Mouse (Mus musculus) midbrain, embryonic 11.5 days (tissue): Measurements from ENCODE around the gene Ier2. TPM values are rescaled to one million over a fixed set of nuclear protein-coding genes. Genes with fewer than 3 reads are reported as not detected.

Source experiments
- ATAC-seq: fragments of 200-750 bp; cut with Nextera tagmentation; 2 replicates; pipeline ENCODE4 v1.8.0; 2017; ENCODE audit warnings: moderate TSS enrichment, moderate library complexity; ENCODE audit not compliant: low FRiP score
- DNase-seq: peaks from one replicate; pipeline ENCODE4 v3.0.0; 2015; ENCODE audit warnings: low spot score; ENCODE audit errors: missing footprints
- H3K27ac ChIP-seq: fragments of 300-500 bp; sonication (generic); 2 replicates; pipeline ENCODE4 v1.5.1; 2014; ENCODE audit warnings: low read depth, low read length
- H3K27me3 ChIP-seq: fragments of 300-500 bp; sonication (generic); 2 replicates; pipeline ENCODE4 v1.6.1; 2014; ENCODE audit warnings: mild to moderate bottlenecking, low read length, moderate library complexity, mixed read lengths; ENCODE audit not compliant: control insufficient read depth, insufficient read depth
- H3K36me3 ChIP-seq: fragments of 300-500 bp; sonication (generic); 2 replicates; pipeline ENCODE4 v1.6.1; 2014; ENCODE audit warnings: mild to moderate bottlenecking, low read length, moderate library complexity, mixed read lengths; ENCODE audit not compliant: control insufficient read depth, insufficient read depth
- H3K4me1 ChIP-seq: fragments of 300-500 bp; sonication (generic); 2 replicates; pipeline ENCODE4 v1.6.1; 2014; ENCODE audit warnings: low read length; ENCODE audit not compliant: control insufficient read depth, insufficient read depth
- H3K4me2 ChIP-seq: fragments of 300-500 bp; sonication (generic); 2 replicates; pipeline ENCODE4 v1.6.1; 2014; ENCODE audit warnings: mild to moderate bottlenecking, moderate library complexity
- H3K4me3 ChIP-seq: fragments of 300-500 bp; sonication (generic); 2 replicates; pipeline ENCODE4 v1.5.1; 2014; ENCODE audit warnings: low read depth, low read length
- H3K9ac ChIP-seq: fragments of 300-500 bp; sonication (generic); 2 replicates; pipeline ENCODE4 v1.6.1; 2014; ENCODE audit warnings: low read length
- H3K9me3 ChIP-seq: fragments of 300-500 bp; sonication (generic); 2 replicates; pipeline ENCODE4 v1.6.1; 2016; ENCODE audit warnings: low read length; ENCODE audit not compliant: control insufficient read depth
- WGBS: fragments of 180-500 bp; shearing (Covaris S2); extraction: QIAGEN DNeasy Blood & Tissue Kit; methylation state at CpG from one replicate; pipeline ENCODE4 v1.1.7; 2014; 5-methylcytosine and 5-hydroxymethylcytosine counted together
- polyA plus RNA-seq: library from polyadenylated mRNA; unstranded; fragments of >200 nt; fragmentation: Nextera tagmentation; extraction: Ambion mirVana; gene quantifications from 2 replicates; pipeline ENCODE4 v1.2.1, GENCODE M21; 2014

The Ier2 gene
- polyA plus RNA-seq, 1 experiment from 2014 or later, result 52.9 TPM

DNA sequence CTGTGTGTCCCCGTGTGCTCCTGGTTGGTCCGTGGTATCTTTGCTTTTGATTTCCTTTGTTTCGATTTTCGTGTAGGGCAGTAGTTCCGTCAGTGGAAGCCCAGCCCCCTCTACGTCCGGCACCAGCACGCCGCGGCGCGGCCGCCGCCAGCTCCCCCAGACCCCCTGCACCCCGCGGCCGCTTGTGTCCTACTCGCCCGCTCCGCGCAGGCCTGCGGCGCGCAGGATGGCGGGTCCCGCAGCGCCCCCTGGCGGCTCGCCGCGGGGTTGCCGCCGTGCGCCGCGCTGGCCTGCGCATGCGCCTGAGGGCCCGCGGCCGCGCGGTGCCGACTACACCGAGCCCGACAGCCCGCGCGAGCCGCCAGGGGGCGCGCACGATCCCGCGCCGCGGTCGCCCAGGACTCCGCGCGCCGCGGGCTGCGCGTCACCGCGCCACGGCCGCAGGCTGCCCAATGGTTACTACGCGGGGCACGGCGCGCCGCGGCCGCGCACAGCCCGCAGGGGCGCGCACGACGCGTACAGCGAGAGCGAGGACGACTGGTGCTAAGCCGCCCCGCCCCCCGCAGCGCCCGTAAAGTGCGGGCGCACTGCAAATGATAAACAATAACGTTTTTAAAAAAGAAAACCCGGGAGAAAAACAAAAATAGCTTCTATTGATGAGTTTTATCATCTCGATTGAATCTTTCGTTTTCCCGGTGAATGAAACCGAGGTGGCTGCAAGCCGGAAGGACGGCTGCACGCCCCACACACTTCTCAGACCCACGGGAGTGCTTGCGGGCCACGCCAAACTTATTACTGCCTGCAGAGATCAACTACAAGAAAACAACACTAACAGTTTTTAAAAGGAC lies 23.3 kb downstream of the Ier2 start:
- peaks cover 23% of the 10 kb centered on the region for H3K4me1 ChIP-seq
- peak overlapping the region; percentile 60 for H3K4me3 ChIP-seq
- H3K9me3 ChIP-seq, result no peaks in the 10 kb centered on the region
- under 1% methylated on average over 104 of the region's 106 CpGs for WGBS
- peak overlapping the region; percentile 84 for H3K9ac ChIP-seq
- peak; percentile 92 for ATAC-seq
- DNase-seq, result peak; percentile 100
- no peaks in the 10 kb centered on the region for H3K36me3 ChIP-seq
- H3K27ac ChIP-seq, result peak overlapping the region; percentile 88
- H3K27me3 ChIP-seq, result no peaks in the 10 kb centered on the region
- peak overlapping the region; percentile 80 for H3K4me2 ChIP-seq

DNA sequence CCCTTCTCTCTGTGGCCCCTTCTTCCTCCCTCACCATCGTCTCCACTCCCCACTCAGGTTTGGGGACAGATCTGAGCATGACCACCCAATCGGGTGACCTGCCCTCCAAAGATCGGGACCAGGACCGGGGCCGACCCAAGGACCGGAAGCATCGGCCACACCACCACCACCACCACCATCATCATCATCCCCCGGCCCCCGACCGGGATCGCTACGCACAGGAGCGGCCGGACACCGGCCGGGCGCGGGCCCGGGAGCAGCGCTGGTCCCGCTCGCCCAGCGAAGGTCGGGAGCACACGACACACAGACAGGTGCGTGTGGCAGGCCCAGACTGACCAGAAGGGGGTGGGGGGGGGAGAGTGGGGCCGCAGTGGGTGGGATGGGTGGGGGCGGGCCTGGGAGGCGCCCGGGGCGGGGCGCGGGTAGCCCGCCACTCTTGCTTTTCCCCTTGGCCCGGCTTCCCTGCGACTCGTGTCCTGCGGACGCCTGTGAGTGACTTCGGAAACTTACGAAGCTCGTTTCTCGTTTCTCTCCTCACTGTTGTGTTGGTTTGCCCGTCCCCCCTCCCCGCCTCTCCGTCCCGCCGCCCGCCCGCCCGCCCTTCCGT lies 24.0 kb downstream of the Ier2 start:
- H3K4me1 ChIP-seq, result peaks cover 25% of the 10 kb centered on the region
- H3K27me3 ChIP-seq, result no peaks in the 10 kb centered on the region
- DNase-seq, result peak; percentile 92
- peak overlapping the region; percentile 84 for H3K9ac ChIP-seq
- peak overlapping the region; percentile 88 for H3K27ac ChIP-seq
- peak overlapping the region; percentile 60 for H3K4me3 ChIP-seq
- ATAC-seq, result peak; percentile 35; the same call in 1 of the 2 replicates
- WGBS, result 1% methylated on average over 45 of the region's 52 CpGs
- H3K4me2 ChIP-seq, result peak overlapping the region; percentile 80
- no peaks in the 10 kb centered on the region for H3K36me3 ChIP-seq
- no peaks in the 10 kb centered on the region for H3K9me3 ChIP-seq

DNA sequence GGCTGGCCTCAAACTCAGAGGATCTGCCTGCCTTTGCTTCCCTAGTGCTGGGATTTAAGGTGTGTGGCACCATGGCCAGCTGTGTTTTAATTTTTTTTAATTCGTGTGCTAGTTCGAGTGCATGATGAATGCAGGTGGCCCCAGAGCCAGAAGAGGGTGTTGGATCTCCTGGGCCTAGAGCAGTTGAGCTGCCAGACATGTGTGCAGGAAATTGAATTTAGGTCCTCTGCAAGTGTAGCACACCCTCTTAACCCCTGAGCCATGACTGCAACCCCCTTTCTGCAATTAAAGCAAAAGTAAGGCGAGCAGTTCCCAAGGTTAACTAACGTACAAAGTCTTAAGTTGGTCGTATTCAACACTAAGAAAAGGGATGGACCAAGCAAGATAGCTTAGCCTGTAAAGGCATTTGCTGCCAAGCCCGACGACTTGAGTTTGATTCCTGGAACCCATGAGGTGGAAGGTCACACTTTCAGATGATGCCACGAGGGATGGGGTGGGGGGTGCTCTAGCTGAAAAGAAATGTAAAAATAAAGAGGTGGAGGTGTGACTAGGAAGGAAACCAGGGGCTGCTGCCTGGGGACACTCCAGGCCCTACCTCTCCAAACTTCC lies 24.6 kb downstream of the Ier2 start:
- no peaks in the 10 kb centered on the region for H3K27me3 ChIP-seq
- H3K4me2 ChIP-seq, result peak overlapping the region; percentile 80
- peak overlapping the region; percentile 84 for H3K9ac ChIP-seq
- H3K4me1 ChIP-seq, result peaks cover 25% of the 10 kb centered on the region
- DNase-seq (no peak), ATAC-seq (no peak)
- no peak overlapping the region for H3K27ac ChIP-seq
- H3K36me3 ChIP-seq, result no peaks in the 10 kb centered on the region
- peak overlapping the region; percentile 60 for H3K4me3 ChIP-seq
- 42% methylated on average over 8 of the region's 8 CpGs for WGBS
- no peaks in the 10 kb centered on the region for H3K9me3 ChIP-seq

DNA sequence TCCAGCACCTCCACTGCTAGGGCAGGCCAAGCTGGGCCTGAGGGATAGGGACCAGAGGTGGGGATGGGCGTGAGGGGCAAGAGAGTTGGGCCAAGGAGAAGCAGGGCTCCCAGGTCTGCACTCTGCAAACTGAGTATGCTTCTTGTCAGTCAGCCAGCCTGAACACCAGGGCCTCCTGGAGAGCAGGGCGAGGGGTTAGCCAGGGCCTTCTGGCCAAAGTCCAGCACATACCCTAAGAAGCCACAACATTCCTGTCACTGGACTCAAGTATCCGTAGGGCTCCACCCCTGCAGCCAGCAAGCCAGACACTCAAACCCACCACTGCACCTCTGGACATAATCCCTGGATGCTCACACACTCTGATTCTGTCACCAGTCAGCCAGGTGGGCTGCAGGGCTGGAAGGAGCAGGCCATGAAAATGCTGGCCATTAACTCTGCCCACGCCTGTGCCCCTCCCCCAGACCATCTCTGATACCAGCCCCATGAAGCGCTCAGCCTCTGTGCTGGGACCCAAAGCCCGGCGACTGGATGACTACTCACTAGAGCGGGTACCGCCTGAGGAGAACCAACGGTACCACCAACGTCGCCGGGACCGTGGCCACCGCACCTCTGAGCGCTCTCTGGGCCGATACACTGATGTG lies 26.5 kb downstream of the Ier2 start:
- Histone ChIP-seq H3K27ac (no peak overlapping the region), H3K36me3 (no peaks in the 10 kb centered on the region), H3K4me3 (no peak overlapping the region), H3K9ac (no peak overlapping the region), H3K9me3 (no peaks in the 10 kb centered on the region), H3K4me2 (no peak overlapping the region), H3K27me3 (no peaks in the 10 kb centered on the region), H3K4me1 (peaks cover 25% of the 10 kb centered on the region)
- DNase-seq (no peak), ATAC-seq (no peak)
- WGBS, result 86% methylated on average over 17 of the region's 17 CpGs

DNA sequence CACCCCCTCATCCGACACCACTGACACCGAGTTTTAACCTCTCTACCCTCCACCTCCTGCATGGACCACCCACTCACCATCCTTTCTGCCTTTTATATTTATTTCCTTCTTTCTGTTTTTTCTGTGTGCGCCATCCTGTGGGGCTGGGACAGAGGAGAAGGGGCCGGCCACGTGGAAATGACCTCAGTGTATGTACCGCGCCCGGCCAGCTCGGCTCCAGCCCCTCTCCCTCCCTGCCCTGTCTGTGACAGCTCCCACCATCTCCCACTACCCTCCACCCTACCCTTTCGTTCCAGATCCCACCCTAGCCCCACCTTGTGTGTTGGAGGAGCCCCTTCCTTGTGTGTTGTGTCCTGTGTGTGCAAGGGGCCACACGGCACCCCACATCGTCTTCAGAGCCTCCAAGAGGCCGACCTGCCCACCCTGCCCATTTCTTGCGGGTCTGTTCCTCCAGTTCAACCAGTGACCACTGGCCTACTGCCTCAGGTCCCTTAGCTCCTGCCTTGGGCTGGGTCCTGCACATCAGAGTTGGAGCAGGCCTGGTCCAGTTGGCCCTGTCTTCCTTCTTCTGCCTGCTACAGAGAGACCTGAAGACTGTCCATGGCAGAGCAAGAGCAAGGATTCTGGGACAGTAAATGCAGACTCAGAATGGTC lies 27.1 kb downstream of the Ier2 start:
- DNase-seq (no peak), ATAC-seq (no peak)
- H3K4me3 ChIP-seq, result no peak overlapping the region
- H3K27ac ChIP-seq, result peak overlapping the region; percentile 88
- H3K4me1 ChIP-seq, result peaks cover 25% of the 10 kb centered on the region
- no peaks in the 10 kb centered on the region for H3K9me3 ChIP-seq
- H3K27me3 ChIP-seq, result no peaks in the 10 kb centered on the region
- H3K36me3 ChIP-seq, result no peaks in the 10 kb centered on the region
- WGBS, result 67% methylated on average over 14 of the region's 14 CpGs
- H3K4me2 ChIP-seq, result no peak overlapping the region
- peak overlapping the region; percentile 51; the same call in 1 of the 2 replicates for H3K9ac ChIP-seq

DNA sequence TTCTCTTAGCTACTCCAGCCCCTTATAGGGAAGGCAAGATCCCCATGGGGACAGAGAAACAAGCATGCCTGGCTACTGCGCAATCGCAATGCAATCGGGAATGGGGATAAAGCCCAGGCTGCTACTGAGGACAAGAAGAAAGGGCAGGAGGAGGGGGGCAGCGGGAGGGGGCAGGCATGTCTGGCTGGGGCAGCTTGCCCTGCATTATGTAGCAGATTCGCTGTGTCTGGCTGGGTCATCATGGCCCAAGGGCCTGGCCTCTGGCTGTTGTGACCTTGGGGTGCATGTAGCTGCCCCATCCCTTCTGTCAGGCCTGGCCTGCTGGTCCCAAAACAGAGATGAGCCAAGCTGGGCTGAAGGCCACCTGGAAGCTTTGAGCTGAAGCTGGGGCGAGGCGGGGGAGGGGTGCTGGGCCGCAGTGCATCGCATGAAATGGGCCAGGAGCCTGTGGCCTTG lies 27.8 kb downstream of the Ier2 start:
- ATAC-seq (peak; percentile 10; the same call in 1 of the 2 replicates), DNase-seq (peak; percentile 90)
- no peaks in the 10 kb centered on the region for H3K36me3 ChIP-seq

DNA sequence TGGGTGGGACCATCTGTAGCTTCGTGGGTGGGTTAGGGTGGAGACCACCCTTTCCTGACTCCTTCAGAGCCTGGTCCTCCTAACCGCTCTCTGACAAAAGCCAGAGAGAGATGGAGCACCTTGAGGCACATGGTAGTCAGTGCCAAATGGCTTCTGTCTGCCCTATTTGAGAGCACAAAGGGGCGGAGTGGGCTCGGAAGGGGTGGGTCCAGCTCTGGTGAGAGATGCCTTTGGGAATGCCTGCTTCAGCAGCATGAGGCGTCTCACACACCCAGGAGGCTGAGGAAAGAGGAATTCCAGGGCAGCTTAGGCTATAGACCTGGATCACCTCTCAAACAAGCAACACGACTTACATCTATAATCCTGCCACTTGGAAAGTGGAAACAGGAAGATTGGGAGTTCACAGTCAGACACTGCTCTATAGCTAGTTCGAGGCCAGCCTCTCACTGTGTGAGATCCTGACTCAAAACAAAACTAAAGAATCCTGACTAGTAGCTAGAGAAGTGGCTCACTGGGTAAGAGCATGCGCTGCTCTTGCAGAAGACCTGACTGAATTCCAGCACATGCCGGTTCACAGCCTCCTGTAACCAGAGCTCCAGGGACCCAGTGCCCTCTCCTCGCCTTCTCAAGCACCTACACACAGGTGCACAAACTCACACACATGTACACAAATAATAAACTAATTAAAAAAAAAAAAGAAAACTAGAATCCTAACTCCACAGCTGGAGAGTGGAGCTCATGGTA lies 28.6 kb downstream of the Ier2 start:
- peaks cover 22% of the 10 kb centered on the region for H3K4me1 ChIP-seq
- peak overlapping the region; percentile 88 for H3K27ac ChIP-seq
- WGBS, result 47% methylated on average over 10 of the region's 10 CpGs
- H3K9me3 ChIP-seq, result no peaks in the 10 kb centered on the region
- H3K27me3 ChIP-seq, result no peaks in the 10 kb centered on the region
- H3K4me3 ChIP-seq, result no peak overlapping the region
- H3K36me3 ChIP-seq, result no peaks in the 10 kb centered on the region
- ATAC-seq (no peak), DNase-seq (no peak)
- no peak overlapping the region for H3K9ac ChIP-seq
- no peak overlapping the region for H3K4me2 ChIP-seq

More for the DNA sequence above, 27.8 kb downstream of the Ier2 start:
- peak overlapping the region; percentile 51 for H3K9ac ChIP-seq
- H3K9me3 ChIP-seq, result no peaks in the 10 kb centered on the region
- peak overlapping the region; percentile 6; the same call in 1 of the 2 replicates for H3K4me2 ChIP-seq
- H3K27me3 ChIP-seq, result no peaks in the 10 kb centered on the region
- H3K4me1 ChIP-seq, result peaks cover 22% of the 10 kb centered on the region
- WGBS, result 35% methylated on average over 8 of the region's 9 CpGs
- H3K4me3 ChIP-seq, result no peak overlapping the region
- H3K27ac ChIP-seq, result peak overlapping the region; percentile 88

DNA sequence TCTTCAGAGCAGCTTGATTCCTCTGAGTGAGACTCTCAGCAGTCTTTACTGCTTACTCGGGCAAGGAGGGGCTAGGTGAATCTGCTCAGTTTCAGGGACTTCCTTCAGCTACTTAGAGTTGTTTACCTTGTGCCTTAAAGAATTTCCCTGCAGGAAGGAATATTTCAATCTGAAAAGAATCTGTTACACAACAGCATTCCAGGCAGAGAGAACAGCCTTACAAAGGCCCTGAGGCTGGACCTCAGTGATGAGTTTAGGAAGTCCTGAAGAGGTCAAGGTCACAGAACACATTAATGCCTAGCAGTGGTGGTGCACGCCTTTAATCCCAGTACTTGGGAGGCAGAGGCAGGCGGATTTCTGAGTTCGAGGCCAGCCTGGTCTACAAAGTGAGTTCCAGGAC lies 30.8 kb downstream of the Ier2 start:
- Histone ChIP-seq H3K27ac (no peak overlapping the region; the same call in 1 of the 2 replicates), H3K4me3 (no peak overlapping the region), H3K27me3 (no peaks in the 10 kb centered on the region), H3K9ac (no peak overlapping the region), H3K4me2 (no peak overlapping the region), H3K4me1 (peaks cover 19% of the 10 kb centered on the region), H3K36me3 (no peaks in the 10 kb centered on the region), H3K9me3 (no peaks in the 10 kb centered on the region)
- WGBS, result 93% methylated on average over 4 of the region's 4 CpGs
- DNase-seq, result no peak
- no peak for ATAC-seq
